Mouse (Mus musculus) megakaryocyte-erythroid progenitor cell, adult 5-6 weeks (primary cell): Measurements from ENCODE around the gene Sntg2. TPM values are rescaled to one million over a fixed set of nuclear protein-coding genes. Genes with fewer than 3 reads are reported as not detected.

Experiments
- ATAC-seq: replicated peaks from 2 replicates; pipeline ENCODE4 v1.8.0; 2016; ENCODE audit warnings: mild to moderate bottlenecking, inconsistent platforms; ENCODE audit not compliant: severe bottlenecking, poor library complexity, low FRiP score, low TSS enrichment
- total RNA-seq, 2 experiments: library from RNA; stranded (forward) in 1 of 2; stranded (reverse) in 1 of 2; fragments of 200-1000, 215-1000 nt in 1 of 2; fragments of >200 nt in 1 of 2; fragmentation: Nextera tagmentation in 1 of 2; gene quantifications; 2 replicates each; pipeline ENCODE4 v1.2.3; 2014 to 2017

Gene Sntg2
- total RNA-seq, 2 experiments from 2014 or later, result not detected

- ATAC-seq, result no peak
Observed at GRCm38 (mm10) chr12:30210388-30210787, 162.8 kb downstream of the Sntg2 start.

- ATAC-seq, result no peak
Observed at GRCm38 (mm10) chr12:30208527-30208926, 164.6 kb downstream of the Sntg2 start.

GRCm38 (mm10) chr12:30208087-30208486 lies 165.1 kb downstream of the Sntg2 start:
- no peak for ATAC-seq

- no peak for ATAC-seq
Observed at GRCm38 (mm10) chr12:30204457-30204856, 168.7 kb downstream of the Sntg2 start.

GRCm38 (mm10) chr12:30202763-30203162 lies 170.4 kb downstream of the Sntg2 start:
- ATAC-seq, result no peak

GRCm38 (mm10) chr12:30201031-30201430 lies 172.1 kb downstream of the Sntg2 start:
- ATAC-seq, result no peak

- no peak for ATAC-seq
Observed at GRCm38 (mm10) chr12:30200621-30201020, 172.6 kb downstream of the Sntg2 start.

- ATAC-seq, result no peak
Observed at GRCm38 (mm10) chr12:30199735-30200134, 173.4 kb downstream of the Sntg2 start.

- ATAC-seq, result no peak
Observed at GRCm38 (mm10) chr12:30198250-30198649, 174.9 kb downstream of the Sntg2 start.

- no peak for ATAC-seq
Observed at GRCm38 (mm10) chr12:30181721-30182120, 191.5 kb downstream of the Sntg2 start.

- no peak for ATAC-seq
Observed at GRCm38 (mm10) chr12:30179623-30180022, 193.6 kb downstream of the Sntg2 start.

GRCm38 (mm10) chr12:30177966-30178365 lies 195.2 kb downstream of the Sntg2 start:
- no peak for ATAC-seq

GRCm38 (mm10) chr12:30177529-30177928 lies 195.6 kb downstream of the Sntg2 start:
- no peak for ATAC-seq

GRCm38 (mm10) chr12:30168491-30168890 lies 204.7 kb downstream of the Sntg2 start:
- no peak for ATAC-seq

- ATAC-seq, result no peak
Observed at GRCm38 (mm10) chr12:30164538-30164937, 208.6 kb downstream of the Sntg2 start.

- ATAC-seq, result no peak
Observed at GRCm38 (mm10) chr12:30164005-30164404, 209.2 kb downstream of the Sntg2 start.

GRCm38 (mm10) chr12:30161731-30162406 lies 211.3 kb downstream of the Sntg2 start:
- ATAC-seq, result no peak

GRCm38 (mm10) chr12:30160475-30160874 lies 212.7 kb downstream of the Sntg2 start:
- ATAC-seq, result no peak

GRCm38 (mm10) chr12:30159788-30160187 lies 213.4 kb downstream of the Sntg2 start:
- ATAC-seq, result no peak

GRCm38 (mm10) chr12:30154079-30154673 lies 219.0 kb downstream of the Sntg2 start:
- no peak for ATAC-seq

- ATAC-seq, result no peak
Observed at GRCm38 (mm10) chr12:30142085-30142484, 231.1 kb downstream of the Sntg2 start.
